Mouse (Mus musculus): Measurements from ENCODE around the gene Gm4792. TPM values are rescaled to one million over a fixed set of nuclear protein-coding genes. Genes with fewer than 3 reads are reported as not detected.

The Gm4792 gene
- polyA plus RNA-seq, 1 experiment: not detected

DNA sequence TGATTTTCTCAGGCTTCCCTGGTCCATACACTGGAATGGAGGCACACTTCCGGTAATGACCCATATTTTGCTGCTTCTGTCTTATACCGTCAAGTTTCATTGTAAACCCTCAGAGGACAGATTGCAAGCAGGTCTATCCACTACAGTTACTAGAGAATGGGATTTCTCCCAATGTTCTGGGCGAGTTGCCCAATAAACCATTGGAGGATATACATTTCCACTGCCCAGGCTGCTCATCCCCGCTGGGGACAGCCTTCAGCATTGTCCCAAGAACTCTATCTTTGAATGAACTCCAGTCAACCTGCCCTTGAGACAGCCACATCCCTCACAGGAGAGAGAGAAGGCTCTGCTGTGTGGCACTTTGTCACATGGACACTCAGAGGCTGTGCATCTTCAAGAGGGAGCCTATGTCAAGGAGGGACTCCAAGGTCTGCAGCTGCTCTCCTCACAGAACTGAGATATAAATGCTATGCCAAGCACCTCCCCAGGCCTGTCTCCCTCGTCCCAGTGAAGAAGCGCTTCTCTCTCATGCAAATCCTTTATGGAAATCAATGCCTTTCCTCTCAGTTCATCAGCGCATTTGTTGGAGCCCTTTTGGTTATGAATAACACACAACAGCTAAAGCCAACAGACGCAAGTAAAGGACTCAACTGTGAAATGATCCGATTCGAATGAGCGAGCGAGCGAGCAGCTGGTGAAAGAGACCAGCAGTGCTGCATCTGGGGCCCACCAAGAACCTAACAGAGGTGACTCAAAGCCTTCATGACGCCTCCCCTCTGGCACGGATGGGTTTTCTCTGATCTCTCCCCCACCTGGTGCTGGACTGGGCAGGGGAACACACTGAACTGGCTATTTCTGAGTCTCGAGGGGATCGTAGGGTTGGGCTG is 32.6 kb downstream of the Gm4792 start:
- Histone ChIP-seq H3K4me3 (ENCODE audit: insufficient read depth, low read depth, low read length) (no peak overlapping the region), H3K4me1 (ENCODE audit: control insufficient read depth, insufficient read depth, insufficient read length, low read length) (no peaks in the 10 kb centered on the region), H3K27ac (replicated peaks; ENCODE audit: low read depth, low read length) (no peak overlapping the region)

DNA sequence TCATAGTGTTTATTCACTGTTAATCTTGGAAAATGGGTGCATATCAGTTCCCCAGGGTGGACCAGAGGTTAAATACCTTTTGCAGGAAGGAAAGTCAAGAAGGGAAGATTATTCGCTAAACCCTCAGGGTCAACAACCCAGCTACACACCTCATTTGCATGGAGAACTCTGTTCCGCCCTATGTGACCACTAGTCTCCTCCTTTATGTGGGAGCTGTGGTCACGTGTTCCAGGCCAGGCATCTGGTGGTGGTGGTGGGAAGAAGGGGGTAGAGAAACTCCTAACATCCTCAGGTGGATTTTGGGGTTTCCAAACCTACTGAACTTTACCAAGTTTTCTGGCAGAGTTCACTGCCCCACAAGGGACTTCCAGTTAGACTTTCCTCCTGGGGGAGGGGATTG is 35.3 kb downstream of the Gm4792 start:
- no peaks in the 10 kb centered on the region for H3K4me1 ChIP-seq (ENCODE audit: control insufficient read depth, insufficient read depth, insufficient read length, low read length)
- H3K27ac ChIP-seq (replicated peaks; ENCODE audit: low read depth, low read length): no peak overlapping the region
- H3K4me3 ChIP-seq (ENCODE audit: insufficient read depth, low read depth, low read length): no peak overlapping the region

DNA sequence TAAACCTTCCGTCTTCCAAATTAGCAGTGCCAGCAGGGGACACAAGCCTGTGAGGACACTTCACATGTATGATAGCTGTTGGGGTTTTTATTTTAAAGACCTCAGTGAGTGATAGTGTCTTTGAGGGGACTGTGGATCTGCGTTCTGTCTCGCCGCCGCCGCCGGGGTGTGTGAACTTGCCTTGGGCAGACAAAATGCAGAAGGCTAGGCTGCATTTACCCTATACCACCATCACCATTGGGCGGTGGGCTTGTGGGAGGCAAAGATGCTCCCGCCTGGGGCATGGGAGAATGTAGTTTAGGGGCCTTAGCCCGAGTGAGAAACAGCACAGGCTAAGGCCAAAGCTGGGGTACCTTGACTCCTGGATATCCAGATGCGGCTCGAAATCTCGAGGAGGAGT is 35.9 kb downstream of the Gm4792 start:
- Histone ChIP-seq H3K4me1 (ENCODE audit: control insufficient read depth, insufficient read depth, insufficient read length, low read length) (no peaks in the 10 kb centered on the region), H3K4me3 (ENCODE audit: insufficient read depth, low read depth, low read length) (no peak overlapping the region)

DNA sequence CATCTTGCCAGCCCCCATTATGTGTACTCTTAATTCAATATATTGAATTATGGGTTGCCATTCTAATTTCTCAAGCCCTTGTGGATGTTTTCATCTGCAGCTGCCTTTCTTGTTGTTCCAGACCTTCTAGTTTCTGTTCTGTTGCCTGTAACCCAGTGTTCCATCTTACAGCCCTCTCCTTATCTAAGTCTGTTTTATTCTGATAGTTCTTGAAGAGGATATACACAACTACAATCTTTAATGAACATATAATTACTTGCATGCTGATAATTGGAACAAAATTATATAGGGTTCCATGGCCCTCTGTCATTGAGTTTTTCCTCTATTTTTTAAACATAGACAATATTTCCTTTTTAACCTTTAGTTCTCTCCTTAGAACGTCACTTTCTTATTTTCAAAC is 38.0 kb downstream of the Gm4792 start:
- Histone ChIP-seq H3K4me3 (ENCODE audit: insufficient read depth, low read depth, low read length) (no peak overlapping the region), H3K4me1 (ENCODE audit: control insufficient read depth, insufficient read depth, insufficient read length, low read length) (no peaks in the 10 kb centered on the region), H3K27ac (replicated peaks; ENCODE audit: low read depth, low read length) (no peak overlapping the region)

More for the DNA sequence above, 35.9 kb downstream of the Gm4792 start:
- H3K27ac ChIP-seq (replicated peaks; ENCODE audit: low read depth, low read length): no peak overlapping the region

DNA sequence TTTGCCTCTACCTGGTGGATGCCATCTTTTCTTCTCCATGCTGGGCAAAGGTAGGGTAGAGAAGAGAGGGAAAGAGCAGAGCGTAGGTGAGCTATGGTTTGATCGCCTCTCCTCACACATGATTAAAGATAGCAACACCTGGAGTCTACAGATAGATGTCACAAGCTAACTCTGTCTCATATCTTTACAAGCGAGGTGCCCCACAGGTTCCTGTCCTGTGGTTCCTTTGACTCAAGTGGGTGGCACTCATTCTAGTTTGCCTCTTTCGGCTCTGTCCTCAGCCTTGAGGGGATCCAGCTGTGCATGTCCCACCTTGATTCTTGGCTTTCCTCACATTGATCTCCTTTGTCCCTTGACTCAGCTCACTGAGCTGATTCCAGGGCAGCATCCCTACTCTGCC is 42.0 kb downstream of the Gm4792 start:
- Histone ChIP-seq H3K4me1 (ENCODE audit: control insufficient read depth, insufficient read depth, insufficient read length, low read length) (no peaks in the 10 kb centered on the region), H3K27ac (replicated peaks; ENCODE audit: low read depth, low read length) (no peak overlapping the region), H3K4me3 (ENCODE audit: insufficient read depth, low read depth, low read length) (no peak overlapping the region)

DNA sequence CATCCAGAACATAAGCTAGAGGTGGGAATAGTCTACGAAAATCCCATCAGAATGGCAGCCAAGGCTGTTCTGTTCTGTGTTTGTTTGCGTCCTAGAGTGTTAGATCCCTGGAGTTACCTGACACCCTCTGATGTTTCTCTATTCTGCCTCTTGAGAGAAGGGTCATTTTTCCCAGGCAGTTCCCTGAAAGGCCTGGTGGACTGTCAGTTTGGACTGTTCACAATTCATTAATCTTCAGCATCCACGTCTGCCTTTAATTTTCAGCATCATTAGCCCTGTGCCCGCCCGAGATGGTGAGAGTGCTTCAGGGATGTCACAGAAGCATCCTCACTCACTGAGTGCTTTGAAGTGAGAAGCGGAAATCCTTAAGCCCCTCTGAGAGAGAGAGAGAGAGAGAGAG is 42.8 kb downstream of the Gm4792 start:
- no peaks in the 10 kb centered on the region for H3K4me1 ChIP-seq (ENCODE audit: control insufficient read depth, insufficient read depth, insufficient read length, low read length)
- no peak overlapping the region for H3K27ac ChIP-seq (replicated peaks; ENCODE audit: low read depth, low read length)
- no peak overlapping the region for H3K4me3 ChIP-seq (ENCODE audit: insufficient read depth, low read depth, low read length)

DNA sequence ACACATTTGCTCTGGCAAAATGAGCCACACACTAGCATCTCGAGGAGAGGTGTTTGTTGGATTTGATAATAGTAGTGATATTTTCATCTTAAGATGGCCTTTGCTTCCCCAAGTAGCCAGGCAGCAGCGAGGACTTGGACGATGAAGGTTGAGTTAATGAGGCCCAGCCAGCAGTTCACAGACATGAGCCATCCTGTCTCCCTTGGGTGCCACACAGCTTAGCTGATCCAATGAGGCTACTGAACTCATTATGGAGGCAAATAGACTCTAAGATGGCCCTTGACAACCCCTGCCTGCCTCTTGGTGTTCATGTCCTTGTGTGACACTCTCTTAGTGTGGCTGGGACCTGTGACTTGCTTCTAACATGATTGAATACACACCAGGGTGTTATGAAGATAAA is 43.7 kb downstream of the Gm4792 start:
- Histone ChIP-seq H3K4me1 (ENCODE audit: control insufficient read depth, insufficient read depth, insufficient read length, low read length) (no peaks in the 10 kb centered on the region), H3K27ac (replicated peaks; ENCODE audit: low read depth, low read length) (no peak overlapping the region), H3K4me3 (ENCODE audit: insufficient read depth, low read depth, low read length) (no peak overlapping the region)

DNA sequence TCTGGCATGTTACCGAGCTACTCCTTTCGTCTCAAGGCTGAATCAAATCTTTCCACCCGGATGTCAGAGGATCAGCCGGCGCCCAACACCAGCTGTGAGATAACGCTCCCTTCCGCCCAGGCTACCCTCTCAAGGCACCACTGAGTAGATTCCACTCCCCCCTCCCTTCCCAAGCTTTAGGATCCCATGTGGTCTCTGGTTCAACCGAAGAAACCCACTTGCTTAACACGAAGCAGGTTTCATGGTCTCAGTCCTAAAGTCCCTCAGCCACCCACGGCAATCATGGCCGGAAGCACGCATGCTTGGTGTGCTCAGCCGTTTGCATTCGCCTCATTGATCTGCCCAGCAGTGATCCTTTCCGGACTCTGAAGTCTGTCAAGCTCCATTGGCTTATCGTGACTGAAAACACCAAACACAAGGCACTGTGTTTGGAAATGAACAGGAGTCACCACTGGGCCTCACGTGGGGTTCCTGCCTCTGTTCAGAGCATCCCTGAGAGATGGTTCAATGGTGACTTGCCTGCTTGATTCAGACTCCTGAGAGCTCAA is 45.2 kb downstream of the Gm4792 start:
- H3K27ac ChIP-seq (replicated peaks; ENCODE audit: low read depth, low read length): no peak overlapping the region
- no peak overlapping the region for H3K4me3 ChIP-seq (ENCODE audit: insufficient read depth, low read depth, low read length)
- H3K4me1 ChIP-seq (ENCODE audit: control insufficient read depth, insufficient read depth, insufficient read length, low read length): no peaks in the 10 kb centered on the region

DNA sequence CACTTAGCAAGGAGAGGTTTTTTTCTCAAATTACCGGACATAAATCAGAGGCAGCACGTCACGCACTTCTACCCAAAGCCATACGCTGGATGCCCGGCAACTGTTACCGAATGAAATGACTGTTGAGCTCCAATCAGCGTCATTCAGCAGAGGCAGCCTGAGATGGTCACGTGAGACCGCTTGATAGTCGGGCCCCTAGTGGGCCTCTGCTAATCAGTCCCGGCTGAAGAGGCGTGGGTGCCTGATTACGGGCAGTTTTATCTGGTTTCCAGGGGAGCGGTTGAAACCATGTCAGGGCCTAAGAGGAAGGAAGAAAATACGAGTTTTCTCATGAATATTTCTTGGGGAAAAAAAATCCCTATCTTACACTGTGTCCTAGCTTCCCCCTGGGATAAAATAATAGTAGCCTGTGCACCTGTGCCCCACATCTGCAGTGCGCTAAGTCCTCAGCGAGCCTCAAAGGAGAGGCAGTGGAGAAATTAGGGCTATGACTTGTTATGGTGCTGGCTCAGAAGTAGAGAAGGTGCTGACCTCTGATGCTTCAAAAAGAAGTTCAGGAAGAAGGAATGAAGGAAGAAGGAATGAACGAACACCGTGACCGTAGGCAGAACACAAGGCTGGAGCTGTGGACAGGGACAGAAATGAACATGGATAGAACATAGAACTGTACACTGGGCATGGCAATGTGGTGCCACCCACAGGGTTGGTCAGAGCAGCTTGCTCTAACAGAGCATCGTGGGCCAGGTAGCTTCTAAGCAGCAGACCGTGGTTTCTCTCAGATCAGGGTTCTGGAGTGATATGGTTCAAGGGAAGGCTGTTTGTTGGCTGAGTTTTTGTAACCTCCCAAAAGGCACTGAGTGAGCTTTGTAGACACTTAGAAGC is 48.7 kb downstream of the Gm4792 start:
- H3K4me1 ChIP-seq (ENCODE audit: control insufficient read depth, insufficient read depth, insufficient read length, low read length): no peaks in the 10 kb centered on the region
- no peak overlapping the region for H3K4me3 ChIP-seq (ENCODE audit: insufficient read depth, low read depth, low read length)
- H3K27ac ChIP-seq (replicated peaks; ENCODE audit: low read depth, low read length): no peak overlapping the region

DNA sequence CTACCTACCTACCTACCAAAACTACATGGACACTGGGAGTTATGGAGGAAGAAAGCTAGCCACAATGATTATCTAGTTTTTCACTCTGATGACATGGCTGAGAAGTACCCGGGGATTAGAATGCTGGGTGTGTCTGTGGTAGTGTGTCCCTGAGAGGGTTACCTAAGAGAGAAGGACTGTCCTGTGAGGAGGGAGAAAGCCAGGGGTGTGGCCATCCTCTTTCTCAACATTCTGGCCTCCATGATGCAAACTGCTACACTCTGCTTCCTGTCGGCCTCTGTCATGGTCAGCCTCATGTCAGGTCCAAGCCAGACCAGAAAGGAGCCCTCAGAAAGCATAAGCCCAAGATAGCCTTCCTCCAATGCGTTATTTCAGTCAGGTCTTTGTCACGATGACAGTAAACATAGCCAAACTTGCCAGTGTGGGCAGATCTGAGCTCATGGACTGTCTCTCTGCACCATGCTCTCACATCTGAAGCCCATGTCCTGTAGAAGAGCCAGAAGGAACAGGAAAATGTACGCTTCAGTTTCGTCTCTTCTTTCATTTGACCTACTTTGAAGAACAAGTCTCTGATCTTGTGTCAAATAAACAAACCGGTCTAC is 50.7 kb downstream of the Gm4792 start:
- H3K27ac ChIP-seq (replicated peaks; ENCODE audit: low read depth, low read length): no peak overlapping the region
- no peak overlapping the region for H3K4me3 ChIP-seq (ENCODE audit: insufficient read depth, low read depth, low read length)
- H3K4me1 ChIP-seq (ENCODE audit: control insufficient read depth, insufficient read depth, insufficient read length, low read length): no peaks in the 10 kb centered on the region

Other genes starting within 250 kb of the Gm4792 start
- 6.9 and 7.1 TPM in 2 replicates for gene Nr2c1, start 150.7 kb downstream of the Gm4792 start, polyA plus RNA-seq (2012; ENCODE audit: insufficient read depth, insufficient read length, missing spikeins)
- gene Ndufa12, start 100.0 kb downstream of the Gm4792 start, polyA plus RNA-seq (2012; ENCODE audit: insufficient read depth, insufficient read length, missing spikeins): 1,297 and 1,423 TPM in 2 replicates
- gene Tmcc3, start 13.2 kb upstream of the Gm4792 start, polyA plus RNA-seq (2012; ENCODE audit: insufficient read depth, insufficient read length, missing spikeins): 16.3 and 20.7 TPM in 2 replicates

Data from brown adipose tissue, adult 24 weeks (tissue).